Mouse (Mus musculus) liver, embryonic 12.5 days (tissue): ENCODE measurements around the gene Rab8a. TPM values are rescaled to one million over a fixed set of nuclear protein-coding genes. Genes with fewer than 3 reads are reported as not detected.

Experiments
- ATAC-seq: fragments of 200-750 bp; cut with Nextera tagmentation; 2 replicates; pipeline ENCODE4 v1.8.0; 2017; ENCODE audit warnings: moderate number of reproducible peaks, mild to moderate bottlenecking, moderate library complexity
- H3K27ac ChIP-seq: fragments of 300-500 bp; sonication (generic); 2 replicates; pipeline ENCODE4 v1.5.1; 2016; ENCODE audit warnings: mild to moderate bottlenecking
- H3K27me3 ChIP-seq: fragments of 300-500 bp; sonication (generic); replicated peaks from 2 replicates; pipeline ENCODE4 v1.6.1; 2016; ENCODE audit warnings: mild to moderate bottlenecking, moderate library complexity
- H3K36me3 ChIP-seq: fragments of 300-500 bp; sonication (generic); 2 replicates; pipeline ENCODE4 v1.6.1; 2016; ENCODE audit warnings: mild to moderate bottlenecking, moderate library complexity
- H3K4me1 ChIP-seq: fragments of 300-500 bp; sonication (generic); 2 replicates; pipeline ENCODE4 v1.6.1; 2016
- H3K4me2 ChIP-seq: fragments of 300-500 bp; sonication (generic); 2 replicates; pipeline ENCODE4 v1.6.1; 2016; ENCODE audit warnings: mild to moderate bottlenecking, moderate library complexity
- H3K4me3 ChIP-seq: fragments of 300-500 bp; sonication (generic); 2 replicates; pipeline ENCODE4 v1.5.1; 2016; ENCODE audit warnings: mild to moderate bottlenecking, moderate library complexity
- H3K9ac ChIP-seq: fragments of 300-500 bp; sonication (generic); 2 replicates; pipeline ENCODE4 v1.6.1; 2016; ENCODE audit warnings: mild to moderate bottlenecking, moderate library complexity
- H3K9me3 ChIP-seq: fragments of 300-500 bp; sonication (generic); replicated peaks from 2 replicates; pipeline ENCODE4 v1.6.1; 2016; ENCODE audit warnings: mild to moderate bottlenecking, moderate library complexity
- WGBS: fragments of 180-500 bp; shearing (Covaris S2); methylation state at CpG from one replicate; pipeline ENCODE4 v1.1.7; 2016; ENCODE audit not compliant: insufficient replicate concordance; 5-methylcytosine and 5-hydroxymethylcytosine counted together
- polyA plus RNA-seq: library from polyadenylated mRNA; unstranded; fragments of >200 nt; fragmentation: Nextera tagmentation; extraction: Ambion mirVana; gene quantifications from 2 replicates; pipeline ENCODE4 v1.2.1, GENCODE M21; 2016

Gene Rab8a
- polyA plus RNA-seq, 1 experiment from 2014 or later, result 82.3 TPM

DNA sequence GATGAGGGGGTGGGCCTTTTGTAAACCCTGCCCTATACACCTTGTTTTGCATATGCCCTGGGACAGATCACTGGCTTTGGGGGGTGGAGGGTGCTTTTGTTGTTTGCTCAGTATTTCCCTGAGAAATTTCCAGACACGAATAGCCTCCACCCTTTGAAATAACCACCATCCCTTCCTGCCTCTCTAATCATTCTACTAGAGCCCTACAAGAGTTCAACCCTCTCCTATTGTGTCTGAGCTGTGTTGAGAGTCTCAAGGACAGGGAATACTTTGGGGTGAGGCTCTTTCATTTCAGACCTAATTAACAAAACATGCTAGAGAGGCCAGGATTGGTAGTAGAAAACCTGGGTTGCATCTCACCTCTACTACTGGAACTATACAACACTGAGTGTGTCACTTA is 11.9 kb upstream of the Rab8a start:
- no peaks in the 10 kb centered on the region for H3K27me3 ChIP-seq
- 91% methylated on average over 1 of the region's 1 CpGs for WGBS
- no peaks in the 10 kb centered on the region for H3K9me3 ChIP-seq
- H3K4me2 ChIP-seq, result no peak overlapping the region
- no peak overlapping the region for H3K4me3 ChIP-seq
- peaks cover 20% of the 10 kb centered on the region for H3K4me1 ChIP-seq
- no peak for ATAC-seq
- H3K27ac ChIP-seq, result no peak overlapping the region
- H3K36me3 ChIP-seq, result peaks cover 90% of the 10 kb centered on the region
- H3K9ac ChIP-seq, result no peak overlapping the region

DNA sequence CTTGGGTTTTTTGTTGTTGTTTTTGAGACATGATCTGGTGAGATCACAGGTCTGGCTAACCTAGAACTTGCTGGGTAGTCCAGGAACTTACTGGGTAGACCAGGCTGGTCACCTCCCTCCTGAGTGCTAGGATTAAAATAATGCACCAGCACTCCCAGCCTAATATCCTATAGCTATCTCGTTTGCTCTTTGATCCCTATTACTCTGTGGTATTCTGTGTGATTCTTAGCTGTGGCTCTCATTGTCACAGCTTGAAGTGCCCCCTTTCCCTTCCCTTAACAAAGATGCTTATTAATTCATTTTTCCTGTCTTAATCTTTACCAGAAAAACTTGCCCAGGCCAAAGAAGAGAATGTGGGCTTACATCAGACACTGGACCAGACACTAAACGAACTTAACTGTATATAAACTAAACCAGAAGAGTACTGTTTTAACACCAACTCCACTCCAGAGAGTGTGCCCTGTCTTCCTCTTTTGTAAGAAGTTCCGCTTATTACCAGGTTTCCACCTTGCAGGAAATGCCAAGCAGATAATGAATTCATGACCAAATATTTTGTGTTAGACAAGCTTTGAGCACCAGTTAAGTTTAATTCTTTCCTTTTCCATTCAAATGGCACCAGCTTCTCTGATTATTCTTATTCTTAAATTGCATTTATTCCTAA is 9.5 kb upstream of the Rab8a start:
- 57% methylated on average over 3 of the region's 3 CpGs for WGBS
- H3K9ac ChIP-seq, result no peak overlapping the region
- H3K9me3 ChIP-seq, result no peaks in the 10 kb centered on the region
- no peak overlapping the region for H3K4me3 ChIP-seq
- no peaks in the 10 kb centered on the region for H3K27me3 ChIP-seq
- H3K27ac ChIP-seq, result no peak overlapping the region
- H3K4me1 ChIP-seq, result peaks cover 7% of the 10 kb centered on the region
- ATAC-seq, result no peak
- H3K36me3 ChIP-seq, result peaks cover 77% of the 10 kb centered on the region
- H3K4me2 ChIP-seq, result no peak overlapping the region

DNA sequence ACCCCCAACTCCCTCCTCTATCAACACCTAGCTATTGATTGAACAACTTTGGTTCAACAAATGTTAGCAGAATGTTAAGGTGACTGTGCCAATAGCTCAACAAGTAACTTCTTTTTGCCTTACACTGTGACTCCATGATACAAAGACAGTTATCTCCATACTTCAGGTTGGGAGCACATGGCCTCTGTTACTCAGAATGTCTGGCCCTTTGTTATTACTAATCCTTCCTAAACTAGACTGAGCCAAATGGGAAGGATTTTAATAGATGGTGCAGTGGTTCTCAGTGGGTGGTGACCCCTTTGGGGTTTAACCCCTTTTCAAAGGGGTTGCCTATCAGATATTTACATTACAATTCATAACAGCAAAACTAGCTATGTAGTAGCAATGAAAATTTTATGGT is 7.6 kb upstream of the Rab8a start:
- peaks cover 63% of the 10 kb centered on the region for H3K36me3 ChIP-seq
- H3K9me3 ChIP-seq, result no peaks in the 10 kb centered on the region
- no peak overlapping the region for H3K27ac ChIP-seq
- no peak overlapping the region for H3K4me3 ChIP-seq
- H3K27me3 ChIP-seq, result no peaks in the 10 kb centered on the region
- no peak for ATAC-seq
- H3K4me2 ChIP-seq, result no peak overlapping the region
- H3K9ac ChIP-seq, result no peak overlapping the region
- H3K4me1 ChIP-seq, result peaks cover 15% of the 10 kb centered on the region

- H3K4me1 ChIP-seq, result peaks cover 48% of the 10 kb centered on the region
- H3K27me3 ChIP-seq, result no peaks in the 10 kb centered on the region
- 0 out of 2 replicates have a peak overlapping the region, but pooled peaks have one; percentile 2 for H3K4me2 ChIP-seq
- ATAC-seq, result no peak
- H3K27ac ChIP-seq, result no peak overlapping the region
- peak overlapping the region; percentile 52; the same call in 1 of the 2 replicates for H3K9ac ChIP-seq
- no peaks in the 10 kb centered on the region for H3K9me3 ChIP-seq
- peaks cover 26% of the 10 kb centered on the region for H3K36me3 ChIP-seq
- H3K4me3 ChIP-seq, result no peak overlapping the region
- 67% methylated on average over 2 of the region's 2 CpGs for WGBS
These were observed 2.9 kb upstream of the Rab8a start for GRCm38 (mm10) chr8:72158096-72158495.

DNA sequence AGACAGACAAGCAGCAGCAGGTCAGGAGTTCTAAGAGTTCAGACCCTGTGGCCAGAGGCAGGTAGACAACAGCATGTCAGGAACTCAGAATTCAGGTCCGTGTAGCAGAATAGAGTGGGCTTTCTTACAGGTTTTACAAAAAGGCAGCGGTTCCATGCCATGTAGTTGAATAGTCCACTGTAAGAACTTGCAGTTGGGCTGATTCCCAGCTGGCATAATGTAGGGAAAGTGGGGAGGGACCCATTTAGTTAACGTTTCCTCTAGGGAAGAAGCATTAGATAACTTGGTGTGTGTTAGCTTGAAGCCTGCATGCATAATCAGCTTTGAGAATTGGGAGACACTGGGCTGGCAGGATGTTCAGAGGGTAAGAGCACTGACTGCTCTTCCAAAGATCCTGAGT is 2.3 kb upstream of the Rab8a start:
- no peaks in the 10 kb centered on the region for H3K27me3 ChIP-seq
- no peaks in the 10 kb centered on the region for H3K9me3 ChIP-seq
- 0 out of 2 replicates have a peak overlapping the region, but pooled peaks have one; percentile 52 for H3K9ac ChIP-seq
- peak overlapping the region; percentile 79 for H3K4me2 ChIP-seq
- 76% methylated on average over 3 of the region's 3 CpGs for WGBS
- peaks cover 26% of the 10 kb centered on the region for H3K36me3 ChIP-seq
- no peak for ATAC-seq
- H3K4me1 ChIP-seq, result peaks cover 54% of the 10 kb centered on the region
- no peak overlapping the region for H3K27ac ChIP-seq
- H3K4me3 ChIP-seq, result no peak overlapping the region

- Histone ChIP-seq H3K9ac (peak overlapping the region; percentile 74), H3K36me3 (peaks cover 27% of the 10 kb centered on the region), H3K4me1 (peaks cover 54% of the 10 kb centered on the region)
These were observed 993 bp upstream of the Rab8a start for GRCm38 (mm10) chr8:72160007-72160406.

GRCm38 (mm10) chr8:72162821-72163220 is 1.8 kb downstream of the Rab8a start:
- Histone ChIP-seq H3K9me3 (no peaks in the 10 kb centered on the region), H3K27me3 (no peaks in the 10 kb centered on the region), H3K4me1 (peaks cover 52% of the 10 kb centered on the region), H3K36me3 (peaks cover 52% of the 10 kb centered on the region), H3K27ac (no peak overlapping the region), H3K4me2 (peak overlapping the region; percentile 92), H3K9ac (peak overlapping the region; percentile 94), H3K4me3 (peak overlapping the region; percentile 95; the same call in 1 of the 2 replicates)
- ATAC-seq, result no peak

More at GRCm38 (mm10) chr8:72160007-72160406, 993 bp upstream of the Rab8a start:
- Histone ChIP-seq H3K27me3 (no peaks in the 10 kb centered on the region), H3K4me3 (peak overlapping the region; percentile 95), H3K4me2 (peak overlapping the region; percentile 79), H3K27ac (peak overlapping the region; percentile 92), H3K9me3 (no peaks in the 10 kb centered on the region)
- no peak for ATAC-seq
- 27% methylated on average over 3 of the region's 3 CpGs for WGBS

- Histone ChIP-seq H3K9ac (peak overlapping the region; percentile 17; the same call in 1 of the 2 replicates), H3K27me3 (no peaks in the 10 kb centered on the region), H3K9me3 (no peaks in the 10 kb centered on the region), H3K4me3 (no peak overlapping the region), H3K27ac (peak overlapping the region; percentile 18; the same call in 1 of the 2 replicates), H3K4me2 (no peak overlapping the region), H3K4me1 (peaks cover 25% of the 10 kb centered on the region), H3K36me3 (peaks cover 100% of the 10 kb centered on the region)
- 63% methylated on average over 3 of the region's 3 CpGs for WGBS
- no peak for ATAC-seq
These were observed 8.2 kb downstream of the Rab8a start for GRCm38 (mm10) chr8:72169098-72169668.

DNA sequence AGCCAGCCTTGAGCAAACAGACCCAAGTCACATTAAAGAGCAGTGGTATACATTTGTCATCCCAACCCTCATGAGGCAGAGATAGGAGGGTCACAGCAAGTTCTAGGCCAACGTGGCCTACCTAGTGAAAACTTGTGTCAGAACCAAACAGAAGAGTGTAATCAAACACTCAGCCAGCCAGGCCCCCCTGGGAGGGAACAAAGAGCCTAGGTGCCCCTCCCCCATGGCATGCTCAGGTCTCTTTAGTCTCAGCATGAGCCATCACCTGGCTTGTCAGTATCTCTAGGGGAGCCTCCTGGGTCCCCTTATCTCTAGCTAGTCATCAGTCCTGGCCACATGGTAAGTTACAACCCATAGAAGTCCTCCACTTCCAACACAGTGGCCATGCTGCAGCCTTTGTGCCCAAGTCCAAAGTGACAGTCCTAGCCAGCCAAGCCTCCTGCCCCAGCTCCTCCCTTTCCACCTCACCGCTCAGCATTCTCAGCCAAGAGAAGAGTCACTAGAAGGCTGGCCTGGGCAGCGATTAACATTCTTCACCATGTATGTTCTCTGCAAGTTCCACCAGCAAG is 8.8 kb downstream of the Rab8a start:
- Histone ChIP-seq H3K4me2 (no peak overlapping the region), H3K4me1 (peaks cover 25% of the 10 kb centered on the region), H3K4me3 (no peak overlapping the region), H3K27me3 (no peaks in the 10 kb centered on the region), H3K36me3 (peaks cover 100% of the 10 kb centered on the region), H3K9me3 (no peaks in the 10 kb centered on the region), H3K9ac (peak overlapping the region; percentile 17; the same call in 1 of the 2 replicates), H3K27ac (peak overlapping the region; percentile 18; the same call in 1 of the 2 replicates)
- peak; percentile 31 for ATAC-seq
- 77% methylated on average over 3 of the region's 3 CpGs for WGBS

GRCm38 (mm10) chr8:72177346-72177925 is 16.4 kb downstream of the Rab8a start:
- 63% methylated on average over 5 of the region's 5 CpGs for WGBS
- ATAC-seq, result peak; percentile 37; the same call in 1 of the 2 replicates

GRCm38 (mm10) chr8:72183554-72184202 is 22.7 kb downstream of the Rab8a start:
- Histone ChIP-seq H3K4me3 (no peak overlapping the region), H3K9me3 (no peaks in the 10 kb centered on the region), H3K36me3 (peaks cover 36% of the 10 kb centered on the region), H3K4me2 (no peak overlapping the region), H3K4me1 (no peaks in the 10 kb centered on the region), H3K9ac (no peak overlapping the region), H3K27ac (no peak overlapping the region), H3K27me3 (no peaks in the 10 kb centered on the region)
- ATAC-seq, result no peak
- 58% methylated on average over 2 of the region's 2 CpGs for WGBS

More at GRCm38 (mm10) chr8:72177346-72177925, 16.4 kb downstream of the Rab8a start:
- H3K27me3 ChIP-seq, result no peaks in the 10 kb centered on the region
- no peaks in the 10 kb centered on the region for H3K4me1 ChIP-seq
- H3K9ac ChIP-seq, result no peak overlapping the region
- H3K4me3 ChIP-seq, result no peak overlapping the region
- peaks cover 98% of the 10 kb centered on the region for H3K36me3 ChIP-seq
- H3K9me3 ChIP-seq, result no peaks in the 10 kb centered on the region
- H3K27ac ChIP-seq, result no peak overlapping the region
- no peak overlapping the region for H3K4me2 ChIP-seq
